Mouse (Mus musculus): ENCODE measurements around the gene Ramac. TPM values are rescaled to one million over a fixed set of nuclear protein-coding genes. Genes with fewer than 3 reads are reported as not detected.

Ramac gene
- polyA plus RNA-seq, 1 experiment = 17.2 TPM

GRCm38 (mm10) chr7:81731181-81731651 lies 31.5 kb upstream of the Ramac start:
- Histone ChIP-seq H3K4me1 (peaks cover 39% of the 10 kb centered on the region), H3K4me3 (replicated peaks) (no peak overlapping the region), H3K36me3 (replicated peaks; ENCODE audit: low read length) (no peaks in the 10 kb centered on the region), H3K27me3 (replicated peaks) (no peaks in the 10 kb centered on the region), H3K9me3 (no peaks in the 10 kb centered on the region)
- TF ChIP-seq GATA1 (IDR thresholded peaks at IDR 0.05; ENCODE audit: borderline replicate concordance, low read length) (no peak), FLI1 (IDR thresholded peaks at IDR 0.05; ENCODE audit: low read length) (no peak)

- no peak for TF ChIP-seq GATA1 (IDR thresholded peaks at IDR 0.05; ENCODE audit: borderline replicate concordance, low read length)
- no peak for TF ChIP-seq FLI1 (IDR thresholded peaks at IDR 0.05; ENCODE audit: low read length)
- H3K36me3 ChIP-seq (replicated peaks; ENCODE audit: low read length) = no peaks in the 10 kb centered on the region
- H3K27me3 ChIP-seq (replicated peaks) = peaks cover 2% of the 10 kb centered on the region
- H3K9me3 ChIP-seq = no peaks in the 10 kb centered on the region
- peaks cover 27% of the 10 kb centered on the region for H3K4me1 ChIP-seq
- H3K4me3 ChIP-seq (replicated peaks) = no peak overlapping the region
Measured at GRCm38 (mm10) chr7:81732183-81733089, 30.3 kb upstream of the Ramac start.

GRCm38 (mm10) chr7:81735300-81736048 lies 27.3 kb upstream of the Ramac start:
- Histone ChIP-seq H3K36me3 (replicated peaks; ENCODE audit: low read length) (no peaks in the 10 kb centered on the region), H3K4me3 (replicated peaks) (no peak overlapping the region), H3K27me3 (replicated peaks) (peaks cover 5% of the 10 kb centered on the region), H3K9me3 (peaks cover 4% of the 10 kb centered on the region; the same call in 1 of the 2 replicates), H3K4me1 (peaks cover 6% of the 10 kb centered on the region)
- TF ChIP-seq FLI1 (IDR thresholded peaks at IDR 0.05; ENCODE audit: low read length) (no peak), GATA1 (IDR thresholded peaks at IDR 0.05; ENCODE audit: borderline replicate concordance, low read length) (no peak)

GRCm38 (mm10) chr7:81738720-81739385 lies 23.9 kb upstream of the Ramac start:
- no peaks in the 10 kb centered on the region for H3K36me3 ChIP-seq (replicated peaks; ENCODE audit: low read length)
- peaks cover 3% of the 10 kb centered on the region; the same call in 1 of the 2 replicates for H3K4me1 ChIP-seq
- peaks cover 5% of the 10 kb centered on the region; the same call in 1 of the 2 replicates for H3K9me3 ChIP-seq
- TF ChIP-seq GATA1 (IDR thresholded peaks at IDR 0.05; ENCODE audit: borderline replicate concordance, low read length) = no peak
- no peak for TF ChIP-seq FLI1 (IDR thresholded peaks at IDR 0.05; ENCODE audit: low read length)
- peaks cover 5% of the 10 kb centered on the region for H3K27me3 ChIP-seq (replicated peaks)
- H3K4me3 ChIP-seq (replicated peaks) = no peak overlapping the region

GRCm38 (mm10) chr7:81740010-81740409 lies 22.7 kb upstream of the Ramac start:
- Histone ChIP-seq H3K9me3 (peaks cover 5% of the 10 kb centered on the region; the same call in 1 of the 2 replicates), H3K4me1 (peaks cover 12% of the 10 kb centered on the region), H3K4me3 (replicated peaks) (peak overlapping the region; percentile 42), H3K36me3 (replicated peaks; ENCODE audit: low read length) (no peaks in the 10 kb centered on the region), H3K27me3 (replicated peaks) (peaks cover 5% of the 10 kb centered on the region)
- TF ChIP-seq GATA1 (IDR thresholded peaks at IDR 0.05; ENCODE audit: borderline replicate concordance, low read length) = no peak
- no peak for TF ChIP-seq FLI1 (IDR thresholded peaks at IDR 0.05; ENCODE audit: low read length)

GRCm38 (mm10) chr7:81744145-81744544 lies 18.6 kb upstream of the Ramac start:
- TF ChIP-seq FLI1 (IDR thresholded peaks at IDR 0.05; ENCODE audit: low read length) (no peak), GATA1 (IDR thresholded peaks at IDR 0.05; ENCODE audit: borderline replicate concordance, low read length) (no peak)
- peaks cover 20% of the 10 kb centered on the region for H3K4me1 ChIP-seq
- H3K9me3 ChIP-seq = peaks cover 9% of the 10 kb centered on the region
- no peak overlapping the region for H3K4me3 ChIP-seq (replicated peaks)
- H3K36me3 ChIP-seq (replicated peaks; ENCODE audit: low read length) = no peaks in the 10 kb centered on the region
- no peaks in the 10 kb centered on the region for H3K27me3 ChIP-seq (replicated peaks)

- Histone ChIP-seq H3K9me3 (peaks cover 4% of the 10 kb centered on the region), H3K36me3 (replicated peaks; ENCODE audit: low read length) (no peaks in the 10 kb centered on the region), H3K4me1 (peaks cover 17% of the 10 kb centered on the region), H3K27me3 (replicated peaks) (no peaks in the 10 kb centered on the region), H3K4me3 (replicated peaks) (no peak overlapping the region)
- TF ChIP-seq GATA1 (IDR thresholded peaks at IDR 0.05; ENCODE audit: borderline replicate concordance, low read length) = no peak
- TF ChIP-seq FLI1 (IDR thresholded peaks at IDR 0.05; ENCODE audit: low read length) = no peak
Measured at GRCm38 (mm10) chr7:81747956-81748355, 14.8 kb upstream of the Ramac start.

GRCm38 (mm10) chr7:81763110-81763845 lies 553 bp downstream of the Ramac start:
- no peaks in the 10 kb centered on the region for H3K9me3 ChIP-seq
- H3K4me3 ChIP-seq (replicated peaks) = peak overlapping the region; percentile 99
- TF ChIP-seq GATA1 (IDR thresholded peaks at IDR 0.05; ENCODE audit: borderline replicate concordance, low read length) (no peak), FLI1 (IDR thresholded peaks at IDR 0.05; ENCODE audit: low read length) (no peak)
- H3K4me1 ChIP-seq = peaks cover 40% of the 10 kb centered on the region
- H3K36me3 ChIP-seq (replicated peaks; ENCODE audit: low read length) = peaks cover 11% of the 10 kb centered on the region
- H3K27me3 ChIP-seq (replicated peaks) = no peaks in the 10 kb centered on the region
